Comparison of ENCODE assay signal across 16 mouse cellular contexts in genomic region chr5:88983170-88983569, GRCm38 (mm10).
"Had no signal": no experiment of that assay in that cellular context is flagged by ENCODE, and none has a peak within 500 bp of the region (broad histone marks: within the 10 kb centered on the region; RNA-seq: fewer than 3 reads in every experiment).

No protein-coding gene starts in this region.

- H3K4me1 ChIP-seq: midbrain, embryonic 10.5 days; midbrain, embryonic 15.5 days had no signal

- H3K4me2 ChIP-seq: limb, embryonic 12.5 days; liver, embryonic 13.5 days; lung, embryonic 15.5 days; midbrain, embryonic 15.5 days had no signal

- DNase-seq: kidney, postnatal 10 days; kidney, postnatal 4 days; layer of hippocampus, postnatal 36 days; liver; liver, embryonic 13.5 days; liver, postnatal 0 days; lung, postnatal 14 days; right cerebral cortex, adult 18-20 months; spleen, adult 18-20 months; thymus, adult 18-20 months; thymus, postnatal 14 days had no signal

- H3K27me3 ChIP-seq: limb, embryonic 12.5 days; liver, embryonic 13.5 days; lung, embryonic 15.5 days; midbrain, embryonic 15.5 days had no signal

- ATAC-seq: liver, postnatal 0 days; midbrain, embryonic 15.5 days had no signal

- H3K36me3 ChIP-seq: limb, embryonic 12.5 days; liver, embryonic 13.5 days; lung, embryonic 15.5 days; midbrain, embryonic 10.5 days; midbrain, embryonic 15.5 days had no signal

- H3K27ac ChIP-seq: limb, embryonic 12.5 days; liver, embryonic 13.5 days; lung, embryonic 15.5 days; macrophage; midbrain, embryonic 10.5 days; midbrain, embryonic 15.5 days had no signal

- H3K4me3 ChIP-seq: limb, embryonic 12.5 days; liver, embryonic 13.5 days; lung, embryonic 15.5 days; midbrain, embryonic 10.5 days; midbrain, embryonic 15.5 days had no signal
